Mouse (Mus musculus): ENCODE measurements around the gene Gm27179.
"Not testable (repeated sequence)": the region's sequence is repeated elsewhere in the genome, so short reads cannot be mapped to it uniquely, and the experiment has no call there.

Gene Gm27179

GRCm38 (mm10) chr14:69473941-69474646, 38.3 kb downstream of the Gm27179 start:
- not testable (repeated sequence) for DNase-seq (ENCODE audit: low spot score in 2 of 2)

DNA sequence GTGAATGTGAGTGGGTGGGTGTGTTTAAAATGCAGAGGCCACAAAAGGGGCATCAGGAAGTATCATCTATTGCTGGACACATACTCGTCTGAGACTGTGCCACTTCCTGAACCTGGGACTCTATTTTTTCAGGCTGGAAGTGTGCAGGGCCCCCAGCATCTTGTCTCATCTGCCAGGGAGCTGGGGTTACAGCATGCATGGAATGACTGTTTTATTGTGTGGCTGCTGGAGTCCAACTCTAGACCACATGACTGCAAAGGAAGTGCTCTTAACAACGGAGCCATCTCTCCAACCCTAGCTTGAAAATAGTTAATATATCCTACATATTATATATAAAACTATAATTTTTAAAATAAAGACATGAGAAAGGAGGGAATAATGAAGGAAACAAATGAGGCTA, 39.0 kb downstream of the Gm27179 start:
- not testable (repeated sequence) for DNase-seq (ENCODE audit: low spot score in 2 of 2)

GRCm38 (mm10) chr14:69470122-69470708, 42.1 kb downstream of the Gm27179 start:
- DNase-seq (ENCODE audit: low spot score in 2 of 2) = not testable (repeated sequence)

DNA sequence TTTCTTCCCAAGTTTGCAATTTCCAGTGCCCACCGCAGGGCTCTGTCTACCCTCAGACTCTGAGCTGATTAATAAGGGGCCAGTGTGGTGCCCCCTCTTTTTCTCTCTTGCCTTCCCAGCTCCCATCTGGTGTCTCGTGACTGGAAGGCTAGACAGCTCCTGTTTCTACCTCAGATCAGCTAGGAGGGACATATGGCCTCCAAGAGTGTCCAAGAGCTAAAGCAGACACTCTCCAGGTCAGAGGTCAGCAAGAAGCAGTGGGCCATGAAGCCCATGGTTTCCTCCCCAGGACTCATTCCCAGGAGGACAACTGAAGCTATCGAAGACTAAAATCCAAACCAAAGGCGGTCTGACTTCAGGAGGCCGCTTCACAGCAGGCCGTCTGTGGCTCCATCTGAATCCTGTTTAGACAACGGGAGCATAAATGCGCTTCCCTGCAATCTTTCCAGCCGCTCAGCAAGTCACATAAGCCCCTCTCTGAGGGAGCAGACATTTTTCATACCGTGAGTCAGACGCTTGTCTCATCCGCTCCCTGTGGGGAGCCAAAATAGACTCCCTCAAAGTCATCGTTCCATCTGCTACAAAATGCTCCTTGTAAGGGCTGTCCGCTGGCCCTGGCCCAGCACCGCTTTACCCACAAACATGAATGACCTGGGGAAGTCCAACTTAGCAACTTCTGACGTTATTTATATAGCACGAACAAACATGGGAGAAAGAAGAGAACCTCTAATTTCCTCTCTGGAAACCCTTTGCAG, 44.6 kb downstream of the Gm27179 start:
- DNase-seq (ENCODE audit: low spot score in 2 of 2) = not testable (repeated sequence)

- DNase-seq (ENCODE audit: low spot score in 2 of 2) = not testable (repeated sequence)
These were observed 47.9 kb downstream of the Gm27179 start for GRCm38 (mm10) chr14:69464465-69464864.

All from right cerebral cortex, postnatal 10 days (tissue).